Mouse (Mus musculus) adrenal gland (tissue): ENCODE data around the gene Chn1.

Experiments used
- intact Hi-C: fragments of 180-260 bp; cut with DNase I; formaldehyde crosslinking; loops from one replicate; pipeline ENCODE4 v1.15.1; 2025

The Chn1 gene

GRCm38 (mm10) chr2:73596326-73596725 lies 178.8 kb downstream of the Chn1 start:
- intact Hi-C loops = no loop called here

GRCm38 (mm10) chr2:73593101-73593439 lies 182.1 kb downstream of the Chn1 start:
- intact Hi-C loops = no loop called here

- intact Hi-C loops = no loop called here
Measured at GRCm38 (mm10) chr2:73592231-73593100, 182.7 kb downstream of the Chn1 start.

GRCm38 (mm10) chr2:73591246-73591645 lies 183.9 kb downstream of the Chn1 start:
- intact Hi-C loops = no loop called here

- intact Hi-C loops = no loop called here
Measured at GRCm38 (mm10) chr2:73590106-73590505, 185.0 kb downstream of the Chn1 start.

GRCm38 (mm10) chr2:73588951-73589350 lies 186.2 kb downstream of the Chn1 start:
- intact Hi-C loops = no loop called here

- intact Hi-C loops = no loop called here
Measured at GRCm38 (mm10) chr2:73587109-73587506, 188.0 kb downstream of the Chn1 start.

GRCm38 (mm10) chr2:73586392-73587108 lies 188.6 kb downstream of the Chn1 start:
- intact Hi-C loops = no loop called here

GRCm38 (mm10) chr2:73585347-73585831 lies 189.8 kb downstream of the Chn1 start:
- intact Hi-C loops = no loop called here

- intact Hi-C loops = loop anchor here (5.0 kb wide), 1 partner anchor 163 kb away; no protein-coding TSS in a partner anchor
Measured at GRCm38 (mm10) chr2:73584645-73585346, 190.3 kb downstream of the Chn1 start.

- intact Hi-C loops = loop anchor here (5.0 kb wide), 1 partner anchor 167 kb away; no protein-coding TSS in a partner anchor
Measured at GRCm38 (mm10) chr2:73580720-73581119, 194.4 kb downstream of the Chn1 start.

- intact Hi-C loops = loop anchor here (5.0 kb wide), 1 partner anchor 167 kb away; no protein-coding TSS in a partner anchor
Measured at GRCm38 (mm10) chr2:73580166-73580565, 195.0 kb downstream of the Chn1 start, which contains the start of gene Chrna1. Gene Chrna1 (minus strand): TSS chr2:73580338.

GRCm38 (mm10) chr2:73579168-73579567 lies 196.0 kb downstream of the Chn1 start:
- intact Hi-C loops = no loop called here

- intact Hi-C loops = no loop called here
Measured at GRCm38 (mm10) chr2:73574418-73574817, 200.7 kb downstream of the Chn1 start.

GRCm38 (mm10) chr2:73573556-73573955 lies 201.6 kb downstream of the Chn1 start:
- intact Hi-C loops = no loop called here

- intact Hi-C loops = no loop called here
Measured at GRCm38 (mm10) chr2:73572539-73573372, 202.4 kb downstream of the Chn1 start.

GRCm38 (mm10) chr2:73571901-73572300 lies 203.2 kb downstream of the Chn1 start:
- intact Hi-C loops = no loop called here

- intact Hi-C loops = no loop called here
Measured at GRCm38 (mm10) chr2:73571304-73571703, 203.8 kb downstream of the Chn1 start.

- intact Hi-C loops = no loop called here
Measured at GRCm38 (mm10) chr2:73566989-73567605, 208.0 kb downstream of the Chn1 start.

- intact Hi-C loops = no loop called here
Measured at GRCm38 (mm10) chr2:73566162-73566561, 209.0 kb downstream of the Chn1 start.
